Mouse (Mus musculus) adipocyte (in vitro differentiated cells): ENCODE results near the gene Barhl2.

ENCODE experiments used
- DNase-seq: peaks from one replicate; pipeline ENCODE4 v3.0.0-alpha.2; 2016; ENCODE audit warnings: low spot score

Barhl2 gene

DNA sequence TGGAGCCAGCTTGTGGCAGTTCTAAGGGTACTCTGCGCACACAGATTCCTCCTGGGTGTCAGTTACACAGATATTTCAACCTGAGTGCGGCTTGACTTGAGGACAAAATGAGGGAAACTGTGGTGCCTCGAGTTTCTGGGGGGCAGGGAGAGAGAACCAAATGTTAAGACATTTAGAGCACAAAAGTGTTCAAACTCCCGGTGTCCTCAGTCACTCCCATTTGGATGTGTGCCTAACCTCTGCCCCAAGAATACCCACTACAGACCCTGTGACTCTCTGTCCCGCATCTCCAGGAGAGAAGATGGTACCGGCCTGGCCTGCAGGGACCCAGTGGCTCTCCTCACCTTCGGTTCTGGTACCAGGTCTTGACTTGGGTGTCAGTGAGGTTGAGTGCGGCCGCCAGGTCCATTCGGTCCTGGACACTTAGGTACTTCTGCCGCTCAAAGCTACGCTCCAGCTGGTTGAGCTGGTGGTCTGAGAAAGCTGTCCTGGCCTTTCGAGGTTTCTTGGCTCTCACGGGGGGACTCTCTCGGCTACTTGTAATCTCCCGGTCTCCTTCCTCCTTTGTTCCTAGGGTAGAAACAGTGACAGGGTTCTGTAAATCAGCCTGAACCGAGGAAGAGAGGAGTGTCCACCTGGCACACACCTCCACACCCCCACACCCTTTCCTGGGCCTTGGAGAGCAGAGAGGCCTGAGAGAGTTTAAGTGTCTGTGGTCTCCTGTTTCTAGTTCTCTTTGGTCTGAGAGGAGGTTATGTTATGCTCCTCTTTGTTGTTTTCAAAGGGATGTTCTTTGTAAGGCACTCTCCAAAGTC lies 2.7 kb downstream of the Barhl2 start:
- DNase-seq = no peak

DNA sequence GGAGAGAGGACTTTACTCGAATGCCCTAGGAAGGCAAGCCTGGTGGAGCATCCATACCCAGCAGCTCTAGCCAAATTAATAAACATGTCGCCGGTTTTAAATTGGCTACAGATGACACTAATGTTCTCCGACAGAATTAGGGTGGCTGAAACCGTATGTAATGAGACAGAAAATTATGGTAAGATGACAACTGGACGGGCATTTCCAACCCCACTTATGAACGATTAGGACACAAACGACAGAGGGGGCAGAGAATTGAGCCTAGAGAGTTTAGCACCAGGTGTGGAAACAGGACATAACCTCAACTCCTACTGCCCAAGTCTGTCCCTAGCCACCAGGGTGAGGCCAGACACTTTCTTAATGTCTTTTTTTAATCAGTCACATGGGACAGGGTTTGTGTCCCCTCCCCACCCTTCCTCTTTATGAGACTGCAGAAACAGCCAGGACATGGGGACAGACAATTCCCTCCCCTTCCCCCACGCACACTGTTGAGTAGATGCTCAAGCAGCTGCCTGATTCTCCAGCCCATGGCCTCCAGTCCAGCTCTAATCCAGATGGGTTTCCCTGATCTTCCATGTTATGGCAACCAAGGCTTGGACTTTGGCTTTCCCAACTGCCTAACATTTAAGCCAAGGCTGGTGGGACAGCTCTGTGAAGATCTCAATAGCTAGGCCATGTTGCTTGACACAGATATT lies 3.4 kb downstream of the Barhl2 start:
- no peak for DNase-seq

DNA sequence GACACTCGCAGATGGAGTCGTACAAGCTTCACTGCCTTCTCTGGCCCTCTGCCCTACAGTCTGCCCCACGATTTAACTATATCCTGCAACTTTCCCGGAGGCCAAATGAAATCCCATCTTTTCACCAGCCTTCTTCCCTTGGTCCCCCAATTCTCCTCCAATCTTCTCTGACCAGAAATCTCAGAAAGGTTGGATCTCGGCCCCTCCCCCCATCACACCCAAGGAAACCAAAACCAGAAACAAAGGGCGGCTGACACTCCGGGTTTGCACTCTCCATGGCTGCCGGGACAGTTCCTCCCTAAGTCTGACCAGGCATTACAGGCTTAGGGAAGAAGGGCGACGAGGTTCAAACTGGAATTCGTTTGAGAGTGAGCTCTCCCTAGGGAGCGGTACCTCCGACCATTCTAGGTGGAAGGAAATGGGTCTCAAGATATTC lies 4.1 kb downstream of the Barhl2 start:
- DNase-seq = no peak

DNA sequence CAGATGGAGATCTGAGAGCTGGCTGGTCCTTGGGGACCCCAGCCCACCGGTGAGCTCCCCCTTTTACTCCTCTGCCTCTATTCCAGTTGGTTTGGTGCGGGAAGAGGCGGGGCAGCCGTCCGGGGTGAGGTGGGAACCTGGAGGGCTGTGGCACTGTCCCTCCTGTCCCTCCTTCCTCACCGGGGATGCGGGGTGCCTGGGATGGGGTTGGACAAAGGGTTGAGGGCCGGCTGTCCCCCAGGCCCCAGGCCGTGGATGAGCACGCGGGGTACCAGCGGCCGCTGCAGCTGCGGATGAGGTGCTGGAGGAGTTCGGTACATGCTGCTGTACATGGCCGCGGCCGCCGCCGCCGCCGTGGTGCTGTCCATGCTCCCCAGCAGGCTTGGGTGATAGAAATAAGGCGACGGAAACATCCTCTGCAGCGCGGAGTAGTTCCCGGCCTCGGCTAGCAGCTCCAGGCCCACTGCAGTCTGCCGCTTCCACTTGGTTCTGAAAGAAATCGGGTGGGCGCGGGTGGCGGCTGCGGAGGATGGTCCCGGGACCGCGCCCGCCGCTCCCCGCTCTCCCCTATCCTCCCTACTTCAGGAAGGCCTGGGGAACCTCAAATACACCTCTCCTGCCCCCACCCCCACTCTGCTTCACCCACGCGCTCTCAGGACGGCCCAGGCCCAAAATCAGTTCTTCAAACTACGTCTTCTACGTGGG lies 4.6 kb downstream of the Barhl2 start:
- no peak for DNase-seq

DNA sequence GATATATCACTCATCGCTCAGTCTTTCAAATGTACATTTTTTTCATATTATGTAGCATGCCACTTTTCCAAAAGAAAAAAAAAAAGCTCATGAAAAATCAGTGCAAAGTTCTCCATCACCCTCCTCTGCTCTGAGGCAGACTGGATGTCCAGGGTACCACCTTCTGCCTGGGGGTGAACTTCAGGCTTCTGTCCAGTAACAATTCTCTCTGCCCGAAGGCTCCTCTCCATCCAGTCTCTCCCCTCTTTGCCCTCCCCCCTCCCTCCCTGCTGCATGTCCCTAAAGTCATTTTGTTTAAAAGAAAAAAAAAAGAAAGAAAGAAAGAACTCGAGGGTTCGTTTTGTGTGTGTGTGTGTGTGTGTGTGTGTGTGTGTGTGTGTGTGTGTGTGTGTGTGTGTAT lies 5.3 kb downstream of the Barhl2 start:
- DNase-seq = no peak

DNA sequence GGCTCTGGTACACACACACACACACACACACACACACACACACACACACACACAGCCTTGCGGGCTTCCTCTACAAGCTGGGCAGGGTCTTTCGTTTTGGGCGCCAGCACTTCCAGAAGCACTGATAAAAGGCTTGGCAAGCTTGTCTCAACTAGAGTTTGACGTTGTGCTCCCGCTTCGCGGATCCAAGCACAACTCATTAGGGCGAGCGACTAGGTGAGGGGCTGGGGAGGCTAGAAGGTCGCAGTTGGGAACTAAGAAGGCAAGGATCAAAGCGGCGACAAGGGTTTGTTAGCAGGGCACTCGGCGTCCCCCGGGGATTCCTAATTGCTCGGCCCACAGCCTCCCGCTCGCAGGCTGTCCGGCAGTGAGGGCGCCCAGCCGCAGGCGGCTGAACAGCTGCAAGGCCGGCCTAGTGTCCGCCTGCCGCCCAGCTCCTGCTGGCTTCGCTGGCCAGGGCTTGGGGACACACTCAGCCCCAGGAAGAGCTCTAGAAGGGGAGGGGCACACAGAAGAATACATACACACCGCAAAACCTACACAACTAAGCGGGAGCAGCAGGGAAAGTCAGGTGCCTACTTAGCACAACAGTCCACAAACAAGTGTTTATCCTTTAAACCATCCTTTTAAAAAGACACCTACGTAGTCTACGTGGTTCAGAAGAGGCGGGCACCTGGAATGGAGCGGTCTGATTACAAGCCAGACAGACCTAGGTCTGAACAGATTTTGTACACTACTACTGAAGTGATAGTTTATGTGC lies 6.1 kb downstream of the Barhl2 start:
- no peak for DNase-seq

DNA sequence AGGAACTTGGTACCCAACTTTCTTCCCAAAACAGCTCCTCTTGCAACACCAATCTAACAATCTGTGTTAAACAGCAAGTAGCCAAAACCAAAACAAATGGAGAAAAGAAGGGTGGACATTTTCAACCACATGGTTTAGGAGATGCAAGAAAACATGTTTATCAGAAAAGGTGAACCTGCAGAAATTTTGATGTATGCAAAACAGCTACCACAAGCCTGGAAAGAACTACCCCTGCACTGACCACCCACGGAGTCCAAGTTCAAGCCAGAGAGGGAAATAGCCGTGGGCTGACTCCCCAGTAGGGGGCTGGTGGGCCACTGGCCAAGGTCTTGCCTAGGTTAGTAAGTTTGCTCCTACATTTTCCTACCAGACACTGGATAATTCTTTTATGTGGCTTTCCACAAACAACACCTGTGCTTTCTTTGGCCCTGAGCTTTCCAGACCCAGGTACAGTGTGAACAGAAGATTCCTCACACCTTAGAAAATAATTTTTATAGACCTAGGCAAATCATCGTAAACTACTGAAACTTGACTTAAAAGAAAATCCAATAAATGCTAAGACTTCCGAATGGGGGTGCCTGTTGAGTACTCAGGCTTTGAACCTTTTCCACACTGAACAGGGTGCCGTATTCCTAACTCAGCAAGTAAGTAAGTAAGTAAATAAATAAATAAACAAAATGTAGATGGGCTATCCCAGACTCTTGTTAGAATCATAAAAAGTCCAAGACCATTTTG lies 7.4 kb downstream of the Barhl2 start:
- DNase-seq = no peak

DNA sequence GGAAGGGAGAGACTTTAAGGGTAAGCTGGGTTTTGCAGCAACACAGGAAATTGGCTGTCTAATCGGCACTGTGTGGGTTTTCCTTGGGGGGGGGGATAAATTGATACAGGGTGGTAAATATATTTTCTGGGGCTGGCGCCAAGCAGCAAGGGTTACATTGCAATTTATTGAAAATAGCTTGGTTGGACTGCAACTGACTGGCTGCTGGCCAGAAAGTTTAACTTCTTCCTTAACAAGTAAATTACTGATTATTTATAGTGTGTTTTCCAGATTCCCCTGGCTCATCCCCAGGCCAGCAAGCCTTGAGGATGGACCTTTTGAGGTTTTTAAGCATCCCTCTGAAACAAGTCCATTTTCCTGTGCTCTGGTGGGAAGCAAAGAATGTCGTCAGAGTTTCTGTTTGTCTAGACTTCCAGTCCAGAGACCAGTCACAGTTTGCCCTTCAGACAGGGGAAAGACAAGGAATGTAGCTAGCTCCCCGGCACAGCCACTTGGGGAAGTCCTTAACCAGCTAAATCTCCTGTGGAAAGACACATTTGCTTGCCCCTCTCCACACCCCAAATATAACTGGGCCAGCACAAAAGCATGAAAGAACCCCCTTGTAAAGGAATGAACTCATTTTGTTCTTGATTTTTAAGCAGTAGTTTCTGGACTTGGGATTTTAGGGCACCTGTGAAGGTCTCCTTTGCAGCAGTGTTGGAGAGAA lies 8.1 kb downstream of the Barhl2 start:
- DNase-seq = peak; percentile 5

DNA sequence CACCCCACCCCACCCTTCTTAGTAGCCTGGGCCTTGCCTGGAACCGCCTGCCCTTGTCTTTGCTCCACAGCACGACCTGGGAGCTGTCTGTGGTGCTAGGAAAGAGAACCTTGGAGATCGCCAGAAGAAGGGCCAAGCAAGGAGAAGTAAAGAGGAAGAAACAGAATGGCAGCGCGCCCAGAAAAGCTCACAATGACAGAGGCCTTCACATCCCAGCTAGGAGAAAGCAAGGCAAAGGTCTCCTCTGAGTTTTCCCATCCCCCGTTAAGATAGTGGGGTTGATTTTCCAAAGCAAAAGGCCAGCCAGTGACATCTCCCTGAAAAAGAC lies 9.2 kb downstream of the Barhl2 start:
- DNase-seq = peak; percentile 83

DNA sequence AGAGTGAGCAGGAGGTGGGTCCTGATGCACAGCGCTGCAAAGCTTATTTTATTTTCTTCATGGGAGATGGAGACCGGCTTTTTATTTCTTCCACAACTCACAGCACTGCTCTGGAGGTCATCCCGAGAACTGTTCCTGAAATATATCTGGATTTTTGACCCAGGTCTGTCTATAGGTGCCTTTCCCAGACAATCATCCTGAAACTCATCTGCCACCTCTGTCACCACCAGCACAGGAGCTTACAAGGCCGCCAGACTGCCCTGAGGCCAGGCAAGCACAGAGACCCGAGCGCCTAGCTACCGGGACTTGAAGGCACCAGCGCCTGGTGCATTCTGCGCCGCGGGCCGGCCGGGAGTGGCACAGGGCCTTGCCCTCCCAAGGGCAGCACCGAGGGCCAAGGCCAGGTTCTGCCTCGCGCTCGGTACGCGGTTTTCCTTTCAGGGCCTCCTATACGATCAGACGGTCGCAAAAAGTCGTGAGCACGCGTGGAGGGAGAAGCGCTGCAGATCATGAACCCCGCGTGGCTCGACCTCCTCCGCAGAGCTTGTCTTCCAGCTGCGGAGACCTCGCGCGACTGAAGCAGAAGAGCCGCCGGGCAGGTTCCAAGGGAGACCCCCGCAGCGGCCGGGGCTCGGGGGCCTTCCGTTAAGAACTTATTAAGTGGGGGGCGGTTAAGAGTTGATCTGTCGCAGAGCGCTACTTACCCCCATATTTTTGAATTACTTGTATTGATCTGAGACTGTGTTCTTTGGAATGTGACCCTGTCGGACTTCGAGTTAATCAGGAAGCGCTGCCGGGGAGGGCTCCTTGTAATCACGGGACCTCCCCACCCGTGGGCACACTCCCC lies 9.8 kb downstream of the Barhl2 start:
- no peak for DNase-seq

DNA sequence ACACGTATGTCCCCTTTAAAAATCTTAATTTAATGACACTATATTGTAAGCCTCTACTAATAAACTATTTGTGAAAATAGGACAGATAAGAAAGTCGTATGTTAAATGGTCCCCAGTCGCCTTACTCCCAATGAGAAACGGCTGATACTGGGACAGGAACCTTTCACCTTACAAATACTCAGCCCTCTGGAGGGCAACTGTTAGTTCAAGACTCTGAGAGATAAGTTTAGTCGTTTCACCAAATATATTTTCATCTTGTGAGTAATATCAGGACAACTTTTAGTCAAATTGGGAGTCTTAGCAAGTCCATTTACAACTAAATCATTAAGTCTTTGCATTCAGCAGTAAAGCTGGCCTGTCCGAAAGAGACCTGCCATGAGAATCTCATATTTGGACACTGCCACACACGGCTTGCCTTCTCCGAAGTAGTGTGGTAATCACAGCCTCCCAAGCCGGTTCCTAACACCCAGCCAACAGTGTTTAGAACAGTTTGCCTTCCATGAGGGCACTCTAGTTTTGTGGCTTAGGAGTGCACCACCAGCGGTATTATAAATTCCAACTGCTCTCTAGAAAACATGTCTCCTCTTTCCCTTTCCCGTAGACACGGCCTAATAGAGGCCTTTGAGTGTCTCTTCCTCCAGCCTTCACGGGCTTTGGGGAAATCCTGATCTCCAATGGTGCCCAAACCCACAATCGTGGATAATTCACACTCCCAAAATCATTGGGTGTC lies 10.7 kb downstream of the Barhl2 start:
- DNase-seq = no peak

DNA sequence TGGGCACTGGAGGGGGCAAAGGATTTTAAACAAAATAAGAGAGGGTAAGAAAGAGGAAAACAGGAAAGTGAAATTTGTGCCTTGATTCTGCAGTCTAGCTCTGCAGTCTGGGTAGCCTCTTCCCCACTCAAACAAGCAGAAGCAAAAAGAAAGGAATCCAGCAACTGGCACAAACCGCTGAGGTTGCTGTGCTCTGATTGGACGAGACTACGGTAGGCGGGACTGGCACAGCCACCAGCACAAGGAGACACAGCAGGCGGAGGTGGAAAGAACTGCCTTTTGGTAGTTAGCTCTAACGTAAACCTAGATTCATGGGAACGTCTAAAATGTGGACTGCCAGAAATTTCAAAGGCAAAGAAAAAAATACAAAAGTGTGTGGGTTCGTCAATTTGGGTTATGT lies 11.4 kb downstream of the Barhl2 start:
- no peak for DNase-seq

DNA sequence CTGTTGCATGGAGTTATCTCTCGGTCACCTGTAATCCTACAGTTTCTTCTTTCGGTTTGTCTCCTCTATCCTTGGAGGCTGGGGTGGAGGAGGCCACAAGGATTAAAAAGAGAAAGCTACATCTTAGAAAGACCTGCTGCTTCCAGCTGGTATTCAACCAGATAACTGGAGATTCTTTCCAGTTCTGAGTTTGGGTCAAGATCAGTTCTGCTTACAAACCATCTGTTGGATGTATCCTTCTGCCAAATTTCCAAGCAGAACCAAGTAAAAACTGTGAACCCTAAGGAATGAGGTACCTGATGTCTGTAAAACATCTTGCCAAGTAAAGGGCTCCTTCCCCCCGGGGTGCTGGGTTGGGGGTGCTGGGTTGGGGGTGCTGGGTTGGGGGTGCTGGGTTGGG lies 12.3 kb downstream of the Barhl2 start:
- no peak for DNase-seq

DNA sequence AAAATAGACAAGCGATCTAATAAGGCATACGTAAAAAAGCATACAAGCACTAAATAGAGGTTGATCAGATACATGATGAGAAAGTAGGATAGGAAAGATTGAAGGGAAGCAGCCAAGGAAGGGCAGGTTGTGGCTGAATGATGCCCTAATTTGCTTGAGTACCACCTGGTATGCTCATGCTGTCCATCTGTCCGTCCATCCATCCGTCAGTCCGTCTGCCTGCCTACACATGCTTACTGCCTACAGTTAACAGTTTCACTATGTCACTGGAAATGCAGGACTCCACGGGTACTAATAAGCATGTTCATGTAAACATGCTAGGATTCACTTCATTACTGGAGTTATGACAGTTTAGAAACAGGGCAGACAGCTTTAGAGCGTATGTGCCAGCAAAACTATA lies 19.1 kb downstream of the Barhl2 start:
- DNase-seq = no peak

DNA sequence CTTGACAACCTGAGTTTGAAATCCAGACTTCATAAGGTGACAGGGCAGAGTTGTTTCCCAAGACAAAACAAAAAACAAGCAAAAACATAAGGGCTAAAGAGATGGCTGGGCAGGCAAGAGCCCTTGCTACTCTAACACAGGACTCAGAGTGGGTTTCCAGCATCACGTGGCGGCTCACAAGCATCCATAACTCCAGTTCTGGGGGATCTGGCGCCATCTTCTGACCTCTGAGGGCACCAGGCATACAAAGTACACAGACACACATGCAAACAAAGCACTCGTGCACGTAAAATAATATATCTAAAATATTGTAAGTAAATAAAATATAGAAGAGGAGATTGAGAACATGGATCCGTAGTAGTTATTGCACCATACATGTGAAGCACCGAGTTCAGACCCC lies 31.9 kb downstream of the Barhl2 start:
- DNase-seq = no peak

DNA sequence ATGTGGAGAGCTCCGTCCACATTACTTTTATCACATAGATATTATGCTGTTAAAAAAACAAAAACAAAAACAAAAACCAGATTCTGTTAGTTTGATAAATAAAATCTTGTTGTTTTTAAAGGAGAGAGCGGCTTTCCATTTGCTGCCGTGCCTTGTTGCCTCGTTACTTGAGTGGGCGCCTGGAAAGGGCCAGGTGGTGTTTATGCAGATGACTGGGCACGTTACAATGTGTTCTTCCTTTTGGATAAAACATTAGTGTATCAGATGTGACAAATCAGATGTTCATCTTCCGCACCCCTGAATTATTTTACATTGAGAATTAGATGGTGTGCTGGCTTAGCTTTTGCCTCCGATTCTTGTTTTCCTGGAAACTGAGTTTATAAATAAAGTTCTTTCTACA lies 37.1 kb downstream of the Barhl2 start:
- DNase-seq = no peak

DNA sequence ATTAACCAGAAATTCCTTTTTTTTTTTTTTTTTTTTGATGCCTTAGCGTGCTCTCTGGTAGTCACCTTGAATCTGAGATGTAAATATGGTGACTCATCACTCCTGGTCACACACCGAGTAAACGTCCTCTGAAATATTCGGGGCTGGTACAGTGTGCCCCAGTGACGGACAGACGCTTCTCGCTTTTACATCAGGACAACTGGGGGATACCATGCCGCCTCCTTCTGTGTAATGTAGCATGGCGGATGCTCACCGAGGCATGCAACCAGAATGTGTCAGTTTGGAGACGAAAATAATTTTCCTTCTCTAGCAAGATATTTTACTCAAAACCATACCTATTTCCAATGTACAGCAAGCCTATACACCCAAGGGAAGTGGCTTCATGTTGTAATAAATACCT lies 37.6 kb downstream of the Barhl2 start:
- no peak for DNase-seq

DNA sequence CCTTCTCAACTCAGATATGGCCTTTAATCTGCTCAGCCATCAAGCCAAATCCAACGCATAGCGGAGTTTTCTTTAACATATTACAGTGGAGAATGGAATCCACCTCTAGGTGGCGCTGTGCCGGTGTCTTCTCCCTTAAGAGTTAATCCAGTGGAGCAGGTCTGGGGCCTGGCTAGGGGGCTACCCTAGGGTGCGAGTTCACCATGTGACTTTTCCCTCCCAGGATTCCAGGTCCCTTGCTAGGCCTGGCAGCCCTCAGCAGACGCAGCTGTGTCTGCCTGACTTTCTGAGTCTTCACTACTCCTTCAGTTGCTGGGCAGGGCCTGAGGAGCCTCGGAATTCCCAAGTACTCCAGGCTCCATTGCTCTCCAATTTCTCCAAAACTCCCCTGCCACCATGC lies 40.8 kb downstream of the Barhl2 start:
- no peak for DNase-seq

DNA sequence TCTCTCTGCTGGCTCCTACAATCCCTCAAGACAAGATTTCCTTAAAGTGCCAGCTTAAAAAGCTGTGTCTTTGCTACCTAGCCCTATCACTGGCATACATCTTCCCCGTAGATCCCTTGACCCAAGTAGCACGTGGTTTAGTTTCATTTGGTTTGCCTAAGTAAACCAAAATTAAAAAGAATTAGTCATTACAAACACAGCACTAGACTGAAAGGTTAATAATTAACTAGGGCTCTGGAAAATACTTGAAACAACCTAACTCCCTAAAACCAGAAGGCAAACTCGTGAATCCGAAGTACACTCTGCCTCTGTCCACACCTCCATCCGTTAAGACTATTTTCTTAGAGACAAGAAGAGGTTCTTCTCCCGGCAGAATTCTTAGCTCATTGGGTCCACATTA lies 41.4 kb downstream of the Barhl2 start:
- DNase-seq = no peak

DNA sequence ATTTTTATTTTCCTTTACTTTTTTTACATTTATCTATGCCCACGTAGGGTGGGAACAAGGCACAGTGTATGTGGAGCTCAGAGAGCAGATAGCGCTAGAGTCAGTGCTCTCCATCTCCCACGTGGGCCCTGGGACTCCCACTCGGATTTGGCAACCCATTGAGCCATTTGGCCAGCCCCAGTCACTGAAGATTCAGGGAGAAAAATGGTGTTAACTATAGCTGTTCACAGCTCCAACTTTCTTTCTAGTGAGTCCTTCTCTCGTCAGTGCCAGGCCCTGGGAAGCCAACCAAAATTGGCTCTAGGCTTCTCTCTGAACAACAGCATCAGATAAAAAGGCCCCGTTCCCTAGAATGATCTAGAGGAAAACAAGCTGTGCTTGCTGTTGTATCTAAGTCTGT lies 42.2 kb downstream of the Barhl2 start:
- DNase-seq = no peak
